Mouse (Mus musculus) stomach, postnatal 0 days (tissue): ENCODE data around the gene Dnaaf1.

Experiments used
- CTCF ChIP-seq: IDR thresholded peaks from 2 replicates; pipeline ENCODE4 v1.5.1; 2016; ENCODE audit warnings: antibody characterized with exemption, low read depth, mild to moderate bottlenecking, moderate library complexity
- EP300 ChIP-seq: optimal IDR thresholded peaks from 2 replicates; pipeline ENCODE3; 2016; ENCODE audit warnings: antibody characterized with exemption

DNA sequence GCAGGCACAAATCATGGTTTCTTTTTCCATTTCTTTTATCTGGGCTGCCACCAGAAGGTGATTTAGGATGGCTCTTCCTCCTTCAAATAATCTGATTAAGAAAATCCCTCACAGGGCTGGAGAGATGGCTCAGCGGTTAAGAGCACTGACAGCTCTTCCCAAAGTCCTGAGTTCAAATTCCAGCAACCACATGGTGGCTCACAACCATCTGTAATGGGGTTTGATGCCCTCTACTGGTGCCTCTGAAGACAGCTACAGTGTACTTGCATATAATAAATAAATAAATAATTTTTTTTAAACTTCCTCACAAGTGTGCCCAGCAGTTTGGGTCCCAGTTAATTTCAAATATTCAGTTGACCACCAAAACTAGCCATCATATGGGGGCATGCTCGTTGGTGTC lies 31.2 kb downstream of the Dnaaf1 start:
- TF ChIP-seq CTCF (peak; percentile 56), EP300 (no peak)
